Mouse (Mus musculus) kidney, embryonic 15.5 days (tissue): ENCODE results near the gene Pard3. TPM values are rescaled to one million over a fixed set of nuclear protein-coding genes. Genes with fewer than 3 reads are reported as not detected.

Experiments
- ATAC-seq: fragments of 200-750 bp; cut with Nextera tagmentation; replicated peaks from 2 replicates; pipeline ENCODE4 v1.8.0; 2017; ENCODE audit warnings: moderate TSS enrichment; ENCODE audit not compliant: low FRiP score
- H3K27ac ChIP-seq: fragments of 300-500 bp; sonication (generic); 2 replicates; pipeline ENCODE4 v1.5.1; 2015; ENCODE audit warnings: mild to moderate bottlenecking, inconsistent platforms
- H3K27me3 ChIP-seq: fragments of 300-500 bp; sonication (generic); 2 replicates; pipeline ENCODE4 v1.6.1; 2015; ENCODE audit warnings: inconsistent platforms
- H3K36me3 ChIP-seq: fragments of 300-500 bp; sonication (generic); 2 replicates; pipeline ENCODE4 v1.6.1; 2015; ENCODE audit warnings: inconsistent platforms
- H3K4me1 ChIP-seq: fragments of 300-500 bp; sonication (generic); 2 replicates; pipeline ENCODE4 v1.6.1; 2015; ENCODE audit warnings: inconsistent platforms
- H3K4me2 ChIP-seq: fragments of 300-500 bp; sonication (generic); 2 replicates; pipeline ENCODE4 v1.6.1; 2015; ENCODE audit warnings: moderate library complexity, mild to moderate bottlenecking, inconsistent platforms
- H3K4me3 ChIP-seq: fragments of 300-500 bp; sonication (generic); replicated peaks from 2 replicates; pipeline ENCODE4 v1.5.1; 2015; ENCODE audit warnings: mild to moderate bottlenecking, inconsistent platforms
- H3K9ac ChIP-seq: fragments of 300-500 bp; sonication (generic); 2 replicates; pipeline ENCODE4 v1.6.1; 2015; ENCODE audit warnings: mild to moderate bottlenecking, inconsistent platforms
- H3K9me3 ChIP-seq: fragments of 300-500 bp; sonication (generic); replicated peaks from 2 replicates; pipeline ENCODE4 v1.6.1; 2016; ENCODE audit warnings: inconsistent platforms
- WGBS: fragments of 180-500 bp; shearing (Covaris S2); methylation state at CpG from one replicate; pipeline ENCODE4 v1.1.7; 2015; ENCODE audit warnings: mixed read lengths; 5-methylcytosine and 5-hydroxymethylcytosine counted together
- polyA plus RNA-seq: library from polyadenylated mRNA; unstranded; fragments of >200 nt; fragmentation: Nextera tagmentation; extraction: Ambion mirVana; gene quantifications from 2 replicates; pipeline ENCODE4 v1.2.1, GENCODE M21; 2015

The Pard3 gene
- polyA plus RNA-seq, 1 experiment from 2014 or later = 27.5 TPM

- no peak overlapping the region for H3K9ac ChIP-seq
- H3K27me3 ChIP-seq = no peaks in the 10 kb centered on the region
- no peaks in the 10 kb centered on the region for H3K9me3 ChIP-seq
- no peak overlapping the region for H3K4me3 ChIP-seq
- no peak overlapping the region for H3K4me2 ChIP-seq
- H3K27ac ChIP-seq = no peak overlapping the region
- H3K4me1 ChIP-seq = peaks cover 23% of the 10 kb centered on the region
- H3K36me3 ChIP-seq = no peaks in the 10 kb centered on the region
- ATAC-seq = no peak
- WGBS = 39% methylated on average over 2 of the region's 2 CpGs
Measured at GRCm38 (mm10) chr8:127555795-127556194, 492.1 kb downstream of the Pard3 start.

- no peak overlapping the region for H3K4me2 ChIP-seq
- no peaks in the 10 kb centered on the region for H3K36me3 ChIP-seq
- WGBS = 21% methylated on average over 11 of the region's 11 CpGs
- no peak overlapping the region for H3K9ac ChIP-seq
- peaks cover 21% of the 10 kb centered on the region for H3K4me1 ChIP-seq
- H3K27ac ChIP-seq = no peak overlapping the region
- H3K27me3 ChIP-seq = no peaks in the 10 kb centered on the region
- H3K4me3 ChIP-seq = no peak overlapping the region
- no peaks in the 10 kb centered on the region for H3K9me3 ChIP-seq
- peak; percentile 69; the same call in 1 of the 2 replicates for ATAC-seq
Measured at GRCm38 (mm10) chr8:127556964-127557363, 493.3 kb downstream of the Pard3 start.

GRCm38 (mm10) chr8:127557566-127557965 is 493.9 kb downstream of the Pard3 start:
- ATAC-seq = no peak
- Histone ChIP-seq H3K27me3 (no peaks in the 10 kb centered on the region), H3K4me1 (peaks cover 16% of the 10 kb centered on the region), H3K27ac (no peak overlapping the region), H3K9ac (no peak overlapping the region), H3K4me2 (no peak overlapping the region), H3K4me3 (no peak overlapping the region), H3K36me3 (no peaks in the 10 kb centered on the region), H3K9me3 (no peaks in the 10 kb centered on the region)

GRCm38 (mm10) chr8:127563634-127564033 is 499.9 kb downstream of the Pard3 start:
- Histone ChIP-seq H3K4me3 (no peak overlapping the region), H3K9ac (no peak overlapping the region), H3K9me3 (no peaks in the 10 kb centered on the region), H3K4me1 (no peaks in the 10 kb centered on the region), H3K4me2 (no peak overlapping the region), H3K27ac (no peak overlapping the region), H3K36me3 (no peaks in the 10 kb centered on the region), H3K27me3 (no peaks in the 10 kb centered on the region)
- 94% methylated on average over 5 of the region's 5 CpGs for WGBS
- ATAC-seq = no peak

GRCm38 (mm10) chr8:127564426-127564825 is 500.7 kb downstream of the Pard3 start:
- Histone ChIP-seq H3K27me3 (no peaks in the 10 kb centered on the region), H3K4me1 (no peaks in the 10 kb centered on the region), H3K4me2 (no peak overlapping the region), H3K4me3 (no peak overlapping the region), H3K27ac (no peak overlapping the region), H3K9me3 (no peaks in the 10 kb centered on the region), H3K9ac (no peak overlapping the region), H3K36me3 (no peaks in the 10 kb centered on the region)
- 72% methylated on average over 4 of the region's 4 CpGs for whole genome bisulfite sequencing
- no peak for ATAC-seq

- no peak overlapping the region for H3K9ac ChIP-seq
- H3K36me3 ChIP-seq = no peaks in the 10 kb centered on the region
- WGBS = 85% methylated on average over 5 of the region's 5 CpGs
- no peak overlapping the region for H3K4me3 ChIP-seq
- H3K9me3 ChIP-seq = no peaks in the 10 kb centered on the region
- H3K27ac ChIP-seq = no peak overlapping the region
- ATAC-seq = no peak
- no peak overlapping the region for H3K4me2 ChIP-seq
- no peaks in the 10 kb centered on the region for H3K4me1 ChIP-seq
- H3K27me3 ChIP-seq = no peaks in the 10 kb centered on the region
Measured at GRCm38 (mm10) chr8:127569212-127569611, 505.5 kb downstream of the Pard3 start.

GRCm38 (mm10) chr8:127570527-127570926 is 506.8 kb downstream of the Pard3 start:
- no peaks in the 10 kb centered on the region for H3K4me1 ChIP-seq
- H3K9ac ChIP-seq = no peak overlapping the region
- no peaks in the 10 kb centered on the region for H3K9me3 ChIP-seq
- no peak overlapping the region for H3K4me2 ChIP-seq
- 82% methylated on average over 1 of the region's 1 CpGs for WGBS
- H3K4me3 ChIP-seq = no peak overlapping the region
- H3K27ac ChIP-seq = no peak overlapping the region
- H3K36me3 ChIP-seq = no peaks in the 10 kb centered on the region
- ATAC-seq = no peak
- no peaks in the 10 kb centered on the region for H3K27me3 ChIP-seq

- Histone ChIP-seq H3K27me3 (no peaks in the 10 kb centered on the region), H3K27ac (no peak overlapping the region), H3K4me1 (no peaks in the 10 kb centered on the region), H3K9me3 (no peaks in the 10 kb centered on the region), H3K9ac (no peak overlapping the region), H3K36me3 (no peaks in the 10 kb centered on the region), H3K4me2 (no peak overlapping the region), H3K4me3 (no peak overlapping the region)
- ATAC-seq = no peak
- WGBS = 82% methylated on average over 4 of the region's 4 CpGs
Measured at GRCm38 (mm10) chr8:127572493-127572892, 508.8 kb downstream of the Pard3 start.

GRCm38 (mm10) chr8:127576657-127577056 is 513.0 kb downstream of the Pard3 start:
- no peak for ATAC-seq
- no peaks in the 10 kb centered on the region for H3K4me1 ChIP-seq
- 93% methylated on average over 4 of the region's 4 CpGs for WGBS
- no peak overlapping the region for H3K4me2 ChIP-seq
- H3K9ac ChIP-seq = no peak overlapping the region
- no peak overlapping the region for H3K4me3 ChIP-seq
- H3K27ac ChIP-seq = no peak overlapping the region
- H3K9me3 ChIP-seq = no peaks in the 10 kb centered on the region
- no peaks in the 10 kb centered on the region for H3K27me3 ChIP-seq
- no peaks in the 10 kb centered on the region for H3K36me3 ChIP-seq

- no peak overlapping the region for H3K27ac ChIP-seq
- WGBS = 84% methylated on average over 6 of the region's 6 CpGs
- no peak for ATAC-seq
- no peak overlapping the region for H3K4me2 ChIP-seq
- no peaks in the 10 kb centered on the region for H3K4me1 ChIP-seq
- H3K4me3 ChIP-seq = no peak overlapping the region
- no peaks in the 10 kb centered on the region for H3K36me3 ChIP-seq
- no peaks in the 10 kb centered on the region for H3K27me3 ChIP-seq
- H3K9ac ChIP-seq = no peak overlapping the region
- H3K9me3 ChIP-seq = no peaks in the 10 kb centered on the region
Measured at GRCm38 (mm10) chr8:127577656-127578055, 514.0 kb downstream of the Pard3 start.

- no peak overlapping the region for H3K4me2 ChIP-seq
- H3K27me3 ChIP-seq = no peaks in the 10 kb centered on the region
- no peak overlapping the region for H3K4me3 ChIP-seq
- no peaks in the 10 kb centered on the region for H3K9me3 ChIP-seq
- no peak overlapping the region for H3K27ac ChIP-seq
- no peak overlapping the region for H3K9ac ChIP-seq
- no peaks in the 10 kb centered on the region for H3K36me3 ChIP-seq
- H3K4me1 ChIP-seq = no peaks in the 10 kb centered on the region
- WGBS = 88% methylated on average over 9 of the region's 9 CpGs
- ATAC-seq = no peak
Measured at GRCm38 (mm10) chr8:127579436-127579835, 515.7 kb downstream of the Pard3 start.

GRCm38 (mm10) chr8:127583429-127583828 is 519.7 kb downstream of the Pard3 start:
- 88% methylated on average over 2 of the region's 2 CpGs for WGBS
- no peak overlapping the region for H3K9ac ChIP-seq
- no peaks in the 10 kb centered on the region for H3K36me3 ChIP-seq
- H3K9me3 ChIP-seq = no peaks in the 10 kb centered on the region
- H3K27me3 ChIP-seq = no peaks in the 10 kb centered on the region
- no peaks in the 10 kb centered on the region for H3K4me1 ChIP-seq
- no peak overlapping the region for H3K27ac ChIP-seq
- no peak for ATAC-seq
- H3K4me2 ChIP-seq = no peak overlapping the region
- no peak overlapping the region for H3K4me3 ChIP-seq

- Histone ChIP-seq H3K4me1 (no peaks in the 10 kb centered on the region), H3K9ac (no peak overlapping the region), H3K27ac (no peak overlapping the region), H3K4me3 (no peak overlapping the region), H3K9me3 (no peaks in the 10 kb centered on the region), H3K27me3 (no peaks in the 10 kb centered on the region), H3K36me3 (no peaks in the 10 kb centered on the region), H3K4me2 (no peak overlapping the region)
- WGBS = 91% methylated on average over 8 of the region's 8 CpGs
- ATAC-seq = no peak
Measured at GRCm38 (mm10) chr8:127585618-127586017, 521.9 kb downstream of the Pard3 start.
